Mouse (Mus musculus) cortical plate, adult 2 months (tissue): Measurements from ENCODE around the gene Furin. TPM values are rescaled to one million over a fixed set of nuclear protein-coding genes. Genes with fewer than 3 reads are reported as not detected.

Source experiments
- H3K27ac ChIP-seq: fragments of 200-500 bp; 2 replicates; pipeline ENCODE4 v1.5.1; 2012; ENCODE audit warnings: low read length, control low read depth, inconsistent platforms; ENCODE audit not compliant: insufficient read depth
- H3K4me1 ChIP-seq: fragments of 200-500 bp; 2 replicates; pipeline ENCODE4 v1.6.1; 2011; ENCODE audit warnings: low read length; ENCODE audit not compliant: control insufficient read depth, insufficient read depth
- H3K4me3 ChIP-seq: fragments of 200-500 bp; 2 replicates; pipeline ENCODE4 v1.5.1; 2011; ENCODE audit warnings: mild to moderate bottlenecking, low read length, control low read depth; ENCODE audit not compliant: insufficient read depth
- CTCF ChIP-seq: fragments of 200-500 bp; IDR thresholded peaks from 2 replicates; pipeline ENCODE4 v1.5.1; 2011; ENCODE audit warnings: mild to moderate bottlenecking, control low read depth, low read length; ENCODE audit not compliant: insufficient read depth; ENCODE audit errors: extremely low read depth
- POLR2A ChIP-seq: fragments of 200-500 bp; IDR thresholded peaks from 2 replicates; pipeline ENCODE4 v1.6.1; 2011; ENCODE audit warnings: mild to moderate bottlenecking, low read length, control low read depth; ENCODE audit not compliant: insufficient read depth; ENCODE audit errors: extremely low read depth
- polyA plus RNA-seq: library from polyadenylated mRNA; depleted of rRNA; stranded (reverse); fragments of >200 nt; gene quantifications from 2 replicates; pipeline ENCODE4 v1.2.3, GENCODE M21; 2012

Gene Furin
- polyA plus RNA-seq, 1 experiment: 19.9 TPM

DNA sequence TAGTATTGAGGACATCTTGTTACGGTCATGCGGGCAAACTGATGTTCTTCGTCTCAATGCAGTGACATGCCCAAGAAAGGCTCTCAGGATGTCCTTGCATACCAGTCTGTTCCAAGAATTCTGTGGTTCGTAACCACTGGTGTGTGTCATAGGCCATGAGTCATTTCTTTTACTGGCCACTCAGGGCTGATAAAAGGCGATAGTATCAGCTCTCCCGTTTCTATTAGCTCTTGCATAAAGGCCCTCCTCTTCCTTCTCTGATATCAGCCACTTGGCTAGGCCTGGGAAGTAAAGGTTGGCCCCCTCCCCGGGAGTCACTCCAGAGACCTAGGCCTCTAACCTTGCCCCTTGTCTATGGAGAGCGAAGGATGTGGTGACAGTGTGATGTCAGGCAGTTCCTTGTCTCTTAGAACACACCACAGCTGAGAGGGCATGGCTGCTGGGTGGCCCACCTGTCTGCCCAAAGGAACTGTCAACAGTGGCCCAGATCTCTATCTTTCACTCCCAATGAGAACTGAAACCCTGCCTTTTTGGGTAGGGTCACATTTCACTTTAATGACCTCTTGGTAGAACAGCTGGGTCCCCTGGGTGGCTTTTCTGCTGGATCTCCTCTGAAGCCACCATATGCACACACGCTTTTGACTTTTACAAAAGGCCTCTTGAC lies 29.7 kb downstream of the Furin start:
- H3K4me3 ChIP-seq: no peak overlapping the region
- no peaks in the 10 kb centered on the region; the same call in 1 of the 2 replicates for H3K4me1 ChIP-seq
- H3K27ac ChIP-seq: no peak overlapping the region
- no peak for TF ChIP-seq POLR2A
- TF ChIP-seq CTCF: no peak

DNA sequence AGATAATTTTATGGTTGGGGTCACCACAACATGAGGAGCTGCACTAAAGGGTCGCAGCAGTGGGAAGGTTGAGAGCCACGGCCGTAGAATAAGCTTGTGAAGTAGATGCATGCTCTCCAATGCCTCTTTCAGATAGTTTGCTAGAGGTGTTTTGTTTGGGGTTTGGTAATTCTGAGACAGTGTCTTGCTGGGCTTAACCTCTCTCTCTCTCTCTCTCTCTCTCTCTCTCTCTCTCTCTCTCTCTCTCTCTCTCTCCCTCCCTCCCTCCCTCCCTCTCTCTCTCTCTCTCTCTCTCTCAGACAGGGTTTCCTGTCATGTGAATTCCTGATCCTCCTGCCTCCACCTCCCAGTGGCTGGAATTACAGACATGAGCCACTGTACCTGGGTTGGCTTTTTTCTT lies 30.5 kb downstream of the Furin start:
- Histone ChIP-seq H3K27ac (no peak overlapping the region), H3K4me1 (no peaks in the 10 kb centered on the region; the same call in 1 of the 2 replicates), H3K4me3 (no peak overlapping the region)
- TF ChIP-seq POLR2A (no peak), CTCF (no peak)

DNA sequence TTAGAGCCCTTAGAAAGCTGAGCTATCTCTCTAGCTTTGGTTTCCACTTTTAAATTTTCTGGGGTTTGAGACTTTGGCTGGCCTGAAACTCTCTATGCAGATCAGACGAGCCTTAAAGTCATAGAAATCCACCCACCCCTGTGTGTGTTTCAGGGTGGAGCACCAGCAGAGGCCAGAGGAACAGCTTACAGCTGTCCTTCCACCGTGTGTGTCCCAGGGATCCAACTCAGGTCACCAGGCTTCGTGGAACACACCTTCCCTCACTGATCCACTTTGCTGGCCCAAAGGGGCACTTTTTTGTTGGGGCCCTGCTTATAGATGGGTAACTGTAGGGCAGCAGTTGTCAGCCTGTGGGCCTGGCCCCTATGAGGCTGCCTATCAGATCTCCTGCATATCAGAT lies 31.0 kb downstream of the Furin start:
- Histone ChIP-seq H3K4me1 (peaks cover 3% of the 10 kb centered on the region; the same call in 1 of the 2 replicates), H3K4me3 (no peak overlapping the region), H3K27ac (no peak overlapping the region)
- TF ChIP-seq POLR2A: no peak
- TF ChIP-seq CTCF: no peak

DNA sequence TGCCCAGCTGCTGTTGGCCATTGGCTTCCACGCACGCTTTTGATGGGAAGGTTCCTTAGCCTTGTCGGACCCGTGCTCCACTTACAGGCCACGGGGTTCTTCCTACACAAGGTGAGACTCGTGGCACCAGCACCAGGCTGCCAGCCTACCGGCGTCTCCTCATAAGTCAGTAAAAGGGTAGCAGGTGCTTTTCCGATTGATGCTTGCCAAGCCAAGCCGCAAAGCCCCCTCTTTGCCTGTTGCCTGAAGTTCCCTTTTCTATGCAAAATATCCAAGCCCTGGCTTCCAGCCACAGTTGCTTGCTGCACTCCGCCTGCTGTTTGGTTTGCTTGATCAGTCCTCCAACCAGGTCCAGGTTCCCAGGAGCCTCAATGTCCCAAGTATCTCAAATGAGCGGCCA lies 31.4 kb downstream of the Furin start:
- H3K4me1 ChIP-seq: peaks cover 5% of the 10 kb centered on the region; the same call in 1 of the 2 replicates
- no peak overlapping the region for H3K27ac ChIP-seq
- H3K4me3 ChIP-seq: no peak overlapping the region
- TF ChIP-seq CTCF (no peak), POLR2A (no peak)

DNA sequence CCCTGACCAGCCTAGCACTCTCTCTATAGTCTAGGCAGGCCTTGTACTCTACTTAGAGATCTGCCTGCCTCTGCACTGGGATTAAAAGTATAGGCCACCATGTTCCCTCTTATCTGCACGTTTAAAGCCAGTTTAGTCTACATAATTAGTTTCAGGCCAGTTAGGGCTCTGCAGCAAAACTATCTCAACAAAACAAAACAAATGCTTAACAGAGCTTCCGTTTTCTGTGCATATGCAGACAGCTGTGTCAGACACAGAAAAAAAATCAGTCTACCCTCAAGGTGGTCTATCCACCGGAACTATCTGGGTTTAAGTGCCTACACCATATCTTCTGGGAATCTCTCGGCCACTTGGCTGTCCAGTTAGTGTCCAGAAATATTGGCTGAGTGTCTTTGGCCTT lies 31.9 kb downstream of the Furin start:
- no peak overlapping the region for H3K4me3 ChIP-seq
- TF ChIP-seq CTCF: no peak
- TF ChIP-seq POLR2A: no peak
- no peak overlapping the region for H3K27ac ChIP-seq

DNA sequence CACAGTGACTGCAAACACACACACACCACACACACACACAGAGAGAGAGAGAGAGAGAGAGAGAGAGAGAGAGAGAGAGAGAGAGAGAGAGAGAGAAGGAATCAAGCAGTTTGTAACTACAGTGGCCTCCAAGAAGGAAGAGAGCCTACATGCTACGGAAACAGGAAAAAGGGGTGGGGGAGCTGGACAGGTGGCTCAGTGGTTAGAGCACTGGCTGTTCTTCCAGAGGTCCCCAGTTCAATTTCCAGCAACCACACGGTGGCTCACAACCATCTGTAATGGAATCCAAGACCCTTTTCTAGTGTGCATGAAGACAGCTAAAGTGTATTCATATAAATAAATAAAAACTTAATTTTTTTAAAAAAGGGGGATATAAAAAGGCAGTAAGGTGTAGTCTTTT lies 32.6 kb downstream of the Furin start:
- TF ChIP-seq CTCF (no peak), POLR2A (no peak)
- H3K27ac ChIP-seq: no peak overlapping the region
- no peak overlapping the region for H3K4me3 ChIP-seq
- peaks cover 5% of the 10 kb centered on the region; the same call in 1 of the 2 replicates for H3K4me1 ChIP-seq

More for the DNA sequence above, 31.9 kb downstream of the Furin start:
- H3K4me1 ChIP-seq: peaks cover 5% of the 10 kb centered on the region; the same call in 1 of the 2 replicates

DNA sequence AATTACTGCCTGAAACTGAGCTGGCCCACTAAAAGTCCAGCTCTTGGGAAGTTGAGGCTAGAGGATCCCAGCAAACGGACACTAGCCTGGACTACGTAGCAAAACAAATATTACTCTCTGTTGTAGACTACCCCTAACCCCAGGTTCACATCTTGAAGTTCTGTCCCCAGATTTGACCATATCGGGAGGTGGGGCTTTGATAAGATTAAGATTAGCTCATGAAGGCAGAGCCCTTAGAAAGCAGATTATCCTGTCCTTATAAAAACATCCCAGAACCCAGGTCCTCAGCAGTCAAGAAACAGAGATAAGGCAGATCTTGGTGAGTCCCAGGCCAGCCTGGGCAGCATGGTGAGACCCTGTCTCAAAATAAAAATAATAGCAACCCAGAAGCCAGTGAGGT lies 33.1 kb downstream of the Furin start:
- H3K4me3 ChIP-seq: no peak overlapping the region
- no peak overlapping the region for H3K27ac ChIP-seq
- H3K4me1 ChIP-seq: peaks cover 5% of the 10 kb centered on the region; the same call in 1 of the 2 replicates
- TF ChIP-seq CTCF: no peak
- TF ChIP-seq POLR2A: no peak

DNA sequence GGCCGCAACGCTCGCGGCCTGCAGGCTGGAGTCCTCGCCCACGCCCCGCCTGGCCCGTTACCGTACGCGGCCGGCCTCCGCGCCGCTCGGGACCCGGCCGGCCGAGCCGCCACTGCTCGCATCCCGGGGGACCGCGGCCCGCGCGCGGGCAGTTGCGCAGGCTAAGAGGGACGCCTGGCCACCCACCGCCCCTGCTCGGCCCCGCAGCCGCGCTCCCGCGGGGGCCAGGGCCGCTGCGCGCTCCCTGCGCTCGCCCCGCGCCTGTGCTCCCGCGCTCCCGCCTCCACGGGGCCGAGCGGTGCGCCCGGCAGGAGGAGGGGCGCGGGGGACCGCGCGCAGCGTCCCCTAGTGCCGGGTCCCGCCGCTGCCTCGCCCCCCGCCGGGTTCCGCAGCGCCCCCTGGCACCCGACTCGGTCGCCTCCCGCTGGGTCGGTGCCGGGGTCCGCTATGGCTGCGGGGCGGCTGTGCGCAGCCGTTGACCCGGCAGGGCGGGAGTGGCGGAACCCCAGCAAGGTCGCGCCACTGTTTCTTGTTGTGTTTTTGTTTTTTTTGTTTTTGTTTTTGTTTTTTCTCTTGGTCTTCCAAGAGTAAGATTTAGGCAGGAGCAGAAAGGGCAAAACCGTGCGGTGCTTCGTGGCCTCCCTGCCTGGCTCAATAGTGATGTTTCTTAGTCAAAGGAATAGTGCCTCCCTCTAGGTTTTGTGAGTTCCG lies 34.0 kb downstream of the Furin start, which contains the start of gene Man2a2:
Gene Man2a2 (minus strand): TSS at position 335 of the 711 bp plus-strand sequence.
- Histone ChIP-seq H3K4me1 (peaks cover 5% of the 10 kb centered on the region; the same call in 1 of the 2 replicates), H3K4me3 (peak within 1 kb of the TSS; percentile 53), H3K27ac (peak within 1 kb of the TSS; percentile 77)
- TF ChIP-seq CTCF: peak; percentile 28; the same call in 1 of the 2 replicates
- TF ChIP-seq POLR2A: no peak

DNA sequence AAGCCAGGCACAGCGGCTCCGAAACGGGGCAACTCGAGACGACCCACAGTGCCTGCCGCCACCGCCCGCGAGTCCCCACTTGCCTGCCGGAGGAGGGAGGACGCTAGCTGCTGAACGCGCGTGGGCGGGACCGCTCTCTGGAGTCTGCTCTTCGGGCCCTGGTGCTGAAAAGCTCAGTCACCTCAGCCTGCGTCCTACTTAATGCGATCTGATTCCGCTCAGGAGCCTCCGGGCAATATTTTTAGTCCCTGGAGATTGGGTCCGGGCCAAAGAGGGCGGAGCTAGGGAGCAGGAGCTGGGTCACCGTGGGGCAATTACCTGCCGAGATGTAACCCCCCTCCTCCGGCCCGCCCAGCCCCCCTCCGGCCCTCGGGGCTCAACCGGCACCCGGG lies 34.6 kb downstream of the Furin start:
- H3K27ac ChIP-seq: peak overlapping the region; percentile 77
- TF ChIP-seq POLR2A (peak; percentile 52; the same call in 1 of the 2 replicates), CTCF (no peak)
- peaks cover 5% of the 10 kb centered on the region; the same call in 1 of the 2 replicates for H3K4me1 ChIP-seq
- H3K4me3 ChIP-seq: peak overlapping the region; percentile 53

DNA sequence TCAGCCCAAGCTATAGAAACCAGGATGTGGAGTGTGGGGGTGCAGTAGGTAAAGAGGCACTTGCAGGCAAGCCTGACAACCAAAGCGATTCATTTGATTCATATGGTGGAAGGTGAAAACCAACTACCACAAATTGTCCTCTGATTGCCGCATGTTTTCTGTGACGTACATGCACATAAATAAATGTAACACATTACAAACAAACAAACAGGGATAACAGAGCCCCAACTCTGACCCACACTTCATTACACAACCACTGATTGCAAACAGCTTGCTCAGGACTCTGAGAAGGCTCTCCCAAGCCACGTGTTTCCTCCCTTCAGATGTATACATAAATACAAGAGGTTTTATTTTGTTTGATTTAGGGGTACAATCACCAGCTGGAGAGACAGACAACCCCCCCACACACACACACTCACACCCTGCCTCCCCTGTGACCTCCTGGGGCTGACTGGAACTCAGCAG lies 35.2 kb downstream of the Furin start:
- Histone ChIP-seq H3K4me1 (peaks cover 5% of the 10 kb centered on the region; the same call in 1 of the 2 replicates), H3K4me3 (peak overlapping the region; percentile 53), H3K27ac (peak overlapping the region; percentile 77)
- no peak for TF ChIP-seq POLR2A
- TF ChIP-seq CTCF: no peak
